Mouse (Mus musculus) midbrain, embryonic 14.5 days (tissue): ENCODE results near the gene Gas1. TPM values are rescaled to one million over a fixed set of nuclear protein-coding genes. Genes with fewer than 3 reads are reported as not detected.

Source experiments
- ATAC-seq: fragments of 200-750 bp; cut with Nextera tagmentation; 2 replicates; pipeline ENCODE4 v1.8.0; 2017; ENCODE audit warnings: moderate number of reproducible peaks, moderate library complexity; ENCODE audit not compliant: low FRiP score, low TSS enrichment
- DNase-seq: peaks from one replicate; pipeline ENCODE4 v3.0.0-alpha.2; 2015
- H3K27ac ChIP-seq: fragments of 300-500 bp; sonication (generic); replicated peaks from 2 replicates; pipeline ENCODE4 v1.5.1; 2014; ENCODE audit warnings: mild to moderate bottlenecking, low read depth, low read length, moderate library complexity
- H3K27me3 ChIP-seq: fragments of 300-500 bp; sonication (generic); 2 replicates; pipeline ENCODE4 v1.6.1; 2014; ENCODE audit warnings: low read length, control low read depth, mixed read lengths; ENCODE audit not compliant: control insufficient read depth, insufficient read depth
- H3K36me3 ChIP-seq: fragments of 300-500 bp; sonication (generic); 2 replicates; pipeline ENCODE4 v1.6.1; 2014; ENCODE audit warnings: low read length, control low read depth; ENCODE audit not compliant: control insufficient read depth, insufficient read depth
- H3K4me1 ChIP-seq: fragments of 300-500 bp; sonication (generic); 2 replicates; pipeline ENCODE4 v1.6.1; 2014; ENCODE audit warnings: mild to moderate bottlenecking, antibody characterized with exemption, low read length, control low read depth; ENCODE audit not compliant: control insufficient read depth, insufficient read depth
- H3K4me2 ChIP-seq: fragments of 300-500 bp; sonication (generic); 2 replicates; pipeline ENCODE4 v1.6.1; 2014; ENCODE audit warnings: mild to moderate bottlenecking, low read length, moderate library complexity
- H3K4me3 ChIP-seq: fragments of 300-500 bp; sonication (generic); replicated peaks from 2 replicates; pipeline ENCODE4 v1.5.1; 2014; ENCODE audit warnings: low read depth, low read length
- H3K9ac ChIP-seq: fragments of 300-500 bp; sonication (generic); replicated peaks from 2 replicates; pipeline ENCODE4 v1.6.1; 2014; ENCODE audit warnings: mild to moderate bottlenecking, low read length, moderate library complexity
- H3K9me3 ChIP-seq: fragments of 300-500 bp; sonication (generic); 2 replicates; pipeline ENCODE4 v1.6.1; 2016; ENCODE audit warnings: low read length, control low read depth, mixed read lengths; ENCODE audit not compliant: control insufficient read depth
- WGBS: fragments of 180-500 bp; shearing (Covaris S2); extraction: QIAGEN DNeasy Blood & Tissue Kit; methylation state at CpG from one replicate; pipeline ENCODE4 v1.1.7; 2014; 5-methylcytosine and 5-hydroxymethylcytosine counted together
- polyA plus RNA-seq: library from polyadenylated mRNA; unstranded; fragments of >200 nt; fragmentation: Nextera tagmentation; extraction: Ambion mirVana; gene quantifications from 2 replicates; pipeline ENCODE4 v1.2.1, GENCODE M21; 2014

Gene Gas1
- 13.8 and 24.2 TPM in 2 replicates for polyA plus RNA-seq

GRCm38 (mm10) chr13:60177106-60177796, at the start of gene Gas1:
Gene Gas1 (minus strand): TSS chr13:60177365.
- Histone ChIP-seq H3K36me3 (no peaks in the 10 kb centered on the region), H3K4me1 (peaks cover 27% of the 10 kb centered on the region), H3K9ac (peak within 1 kb of the TSS; percentile 86), H3K9me3 (no peaks in the 10 kb centered on the region), H3K27me3 (peaks cover 2% of the 10 kb centered on the region; the same call in 1 of the 2 replicates), H3K4me2 (peak within 1 kb of the TSS; percentile 86), H3K4me3 (peak within 1 kb of the TSS; percentile 79), H3K27ac (peak within 1 kb of the TSS; percentile 92)
- peak; percentile 88 for ATAC-seq
- WGBS = under 1% methylated on average over 59 of the region's 59 CpGs
- peak; percentile 90 for DNase-seq

GRCm38 (mm10) chr13:60226251-60226836, 49.2 kb upstream of the Gas1 start:
- DNase-seq = no peak

GRCm38 (mm10) chr13:60225736-60226135, 48.6 kb upstream of the Gas1 start:
- no peaks in the 10 kb centered on the region for H3K36me3 ChIP-seq
- no peak overlapping the region for H3K4me3 ChIP-seq
- H3K27ac ChIP-seq = no peak overlapping the region
- peak; percentile 36 for DNase-seq
- no peak for ATAC-seq
- no peak overlapping the region for H3K4me2 ChIP-seq
- WGBS = 72% methylated on average over 1 of the region's 1 CpGs
- H3K9ac ChIP-seq = no peak overlapping the region
- H3K4me1 ChIP-seq = no peaks in the 10 kb centered on the region
- peaks cover 7% of the 10 kb centered on the region; the same call in 1 of the 2 replicates for H3K9me3 ChIP-seq
- no peaks in the 10 kb centered on the region for H3K27me3 ChIP-seq

More at GRCm38 (mm10) chr13:60226251-60226836, 49.2 kb upstream of the Gas1 start:
- no peak for ATAC-seq
- H3K27ac ChIP-seq = no peak overlapping the region
- no peaks in the 10 kb centered on the region for H3K4me1 ChIP-seq
- H3K9ac ChIP-seq = no peak overlapping the region
- no peak overlapping the region for H3K4me3 ChIP-seq
- H3K4me2 ChIP-seq = no peak overlapping the region
- H3K9me3 ChIP-seq = peaks cover 7% of the 10 kb centered on the region; the same call in 1 of the 2 replicates
- no peaks in the 10 kb centered on the region for H3K36me3 ChIP-seq
- H3K27me3 ChIP-seq = no peaks in the 10 kb centered on the region
- 46% methylated on average over 9 of the region's 9 CpGs for WGBS

- Histone ChIP-seq H3K4me2 (no peak overlapping the region), H3K4me3 (no peak overlapping the region), H3K4me1 (no peaks in the 10 kb centered on the region), H3K27ac (no peak overlapping the region), H3K9ac (no peak overlapping the region), H3K9me3 (peaks cover 7% of the 10 kb centered on the region; the same call in 1 of the 2 replicates), H3K36me3 (no peaks in the 10 kb centered on the region), H3K27me3 (no peaks in the 10 kb centered on the region)
- DNase-seq (no peak), ATAC-seq (no peak)
- whole genome bisulfite sequencing = 95% methylated on average over 5 of the region's 5 CpGs
Measured at GRCm38 (mm10) chr13:60225276-60225675, 48.1 kb upstream of the Gas1 start.

GRCm38 (mm10) chr13:60223797-60224196, 46.6 kb upstream of the Gas1 start:
- Histone ChIP-seq H3K9me3 (peaks cover 7% of the 10 kb centered on the region; the same call in 1 of the 2 replicates), H3K9ac (no peak overlapping the region), H3K36me3 (no peaks in the 10 kb centered on the region), H3K27me3 (no peaks in the 10 kb centered on the region), H3K4me3 (no peak overlapping the region), H3K27ac (no peak overlapping the region), H3K4me1 (no peaks in the 10 kb centered on the region), H3K4me2 (no peak overlapping the region)
- WGBS = 51% methylated on average over 2 of the region's 2 CpGs
- no peak for DNase-seq
- ATAC-seq = no peak

GRCm38 (mm10) chr13:60222336-60222735, 45.2 kb upstream of the Gas1 start:
- 92% methylated on average over 11 of the region's 11 CpGs for WGBS
- H3K27ac ChIP-seq = no peak overlapping the region
- no peak for ATAC-seq
- no peak for DNase-seq
- H3K4me3 ChIP-seq = no peak overlapping the region
- H3K4me1 ChIP-seq = no peaks in the 10 kb centered on the region
- H3K9ac ChIP-seq = no peak overlapping the region
- no peaks in the 10 kb centered on the region for H3K27me3 ChIP-seq
- H3K9me3 ChIP-seq = peaks cover 7% of the 10 kb centered on the region; the same call in 1 of the 2 replicates
- no peaks in the 10 kb centered on the region for H3K36me3 ChIP-seq
- no peak overlapping the region for H3K4me2 ChIP-seq

GRCm38 (mm10) chr13:60213896-60214295, 36.7 kb upstream of the Gas1 start:
- no peak overlapping the region for H3K4me2 ChIP-seq
- 94% methylated on average over 7 of the region's 7 CpGs for WGBS
- H3K9ac ChIP-seq = no peak overlapping the region
- H3K4me1 ChIP-seq = no peaks in the 10 kb centered on the region
- ATAC-seq = no peak
- no peaks in the 10 kb centered on the region for H3K27me3 ChIP-seq
- H3K27ac ChIP-seq = no peak overlapping the region
- no peaks in the 10 kb centered on the region for H3K9me3 ChIP-seq
- H3K4me3 ChIP-seq = no peak overlapping the region
- H3K36me3 ChIP-seq = no peaks in the 10 kb centered on the region
- no peak for DNase-seq

GRCm38 (mm10) chr13:60207135-60207601, 30.0 kb upstream of the Gas1 start:
- Histone ChIP-seq H3K27ac (no peak overlapping the region), H3K27me3 (no peaks in the 10 kb centered on the region), H3K4me2 (no peak overlapping the region), H3K4me3 (no peak overlapping the region), H3K36me3 (no peaks in the 10 kb centered on the region), H3K4me1 (no peaks in the 10 kb centered on the region), H3K9me3 (no peaks in the 10 kb centered on the region), H3K9ac (no peak overlapping the region)
- DNase-seq (no peak), ATAC-seq (no peak)
- WGBS = 95% methylated on average over 6 of the region's 6 CpGs
